Mouse (Mus musculus) liver, postnatal 0 days (tissue): ENCODE data around the gene Cyth4. TPM values are rescaled to one million over a fixed set of nuclear protein-coding genes. Genes with fewer than 3 reads are reported as not detected.

Experiments used
- ATAC-seq: fragments of 200-750 bp; cut with Nextera tagmentation; 2 replicates; pipeline ENCODE4 v1.8.0; 2017; ENCODE audit warnings: mild to moderate bottlenecking, moderate library complexity
- DNase-seq: peaks from one replicate; pipeline ENCODE4 v3.0.0-alpha.2; 2016
- H3K27ac ChIP-seq: fragments of 300-500 bp; sonication (generic); 2 replicates; pipeline ENCODE4 v1.5.1; 2014; ENCODE audit warnings: antibody characterized with exemption, moderate library complexity, mild to moderate bottlenecking, low read depth
- H3K27me3 ChIP-seq: fragments of 300-500 bp; sonication (generic); 2 replicates; pipeline ENCODE4 v1.6.1; 2014; ENCODE audit warnings: low read length, control low read depth, mixed read lengths; ENCODE audit not compliant: insufficient read depth
- H3K36me3 ChIP-seq: fragments of 300-500 bp; sonication (generic); replicated peaks from 2 replicates; pipeline ENCODE4 v1.6.1; 2014; ENCODE audit warnings: mild to moderate bottlenecking, control low read depth, low read length, moderate library complexity, mixed read lengths; ENCODE audit not compliant: insufficient read depth
- H3K4me1 ChIP-seq: fragments of 300-500 bp; sonication (generic); 2 replicates; pipeline ENCODE4 v1.6.1; 2014; ENCODE audit warnings: antibody characterized with exemption, mild to moderate bottlenecking, control low read depth; ENCODE audit not compliant: insufficient read depth
- H3K4me2 ChIP-seq: fragments of 300-500 bp; sonication (generic); 2 replicates; pipeline ENCODE4 v1.6.1; 2014; ENCODE audit warnings: low read depth, mild to moderate bottlenecking, low read length, moderate library complexity, mixed read lengths
- H3K4me3 ChIP-seq: fragments of 300-500 bp; sonication (generic); 2 replicates; pipeline ENCODE4 v1.5.1; 2014; ENCODE audit warnings: low read depth, low read length
- H3K9ac ChIP-seq: fragments of 300-500 bp; sonication (generic); replicated peaks from 2 replicates; pipeline ENCODE4 v1.6.1; 2014; ENCODE audit warnings: mild to moderate bottlenecking, moderate library complexity
- H3K9me3 ChIP-seq: fragments of 300-500 bp; sonication (generic); 2 replicates; pipeline ENCODE4 v1.6.1; 2016; ENCODE audit warnings: mild to moderate bottlenecking, control low read depth, low read length, mixed read lengths
- CTCF ChIP-seq: sonication (generic); IDR thresholded peaks from 2 replicates; pipeline ENCODE4 v1.5.1; 2016; ENCODE audit warnings: antibody characterized with exemption, low read depth
- EP300 ChIP-seq: IDR thresholded peaks from 2 replicates; pipeline ENCODE4 v1.6.1; 2016; ENCODE audit warnings: antibody characterized with exemption, low read depth, mild to moderate bottlenecking
- WGBS: fragments of 180-500 bp; shearing (Covaris S2); extraction: QIAGEN DNeasy Blood & Tissue Kit; methylation state at CpG from one replicate; pipeline ENCODE4 v1.1.7; 2014; ENCODE audit not compliant: insufficient replicate concordance; 5-methylcytosine and 5-hydroxymethylcytosine counted together
- polyA plus RNA-seq: library from polyadenylated mRNA; unstranded; fragments of >200 nt; fragmentation: Nextera tagmentation; extraction: Ambion mirVana; gene quantifications from 2 replicates; pipeline ENCODE4 v1.2.1, GENCODE M21; 2015

The Cyth4 gene
- polyA plus RNA-seq, 1 experiment from 2014 or later, result 13.3 TPM

- Histone ChIP-seq H3K4me2 (no peak overlapping the region), H3K4me1 (no peaks in the 10 kb centered on the region), H3K27me3 (no peaks in the 10 kb centered on the region), H3K9me3 (no peaks in the 10 kb centered on the region), H3K36me3 (no peaks in the 10 kb centered on the region), H3K9ac (no peak overlapping the region), H3K4me3 (no peak overlapping the region), H3K27ac (no peak overlapping the region)
- no peak for TF ChIP-seq EP300
- TF ChIP-seq CTCF, result no peak
- no peak for DNase-seq
- 81% methylated on average over 2 of the region's 2 CpGs for WGBS
- ATAC-seq, result no peak
Observed at GRCm38 (mm10) chr15:78616973-78617372, 20.1 kb downstream of the Cyth4 start.

GRCm38 (mm10) chr15:78623426-78623825 is 26.6 kb downstream of the Cyth4 start:
- 0 out of 2 replicates have a peak, but pooled peaks cover 3% of the 10 kb centered on the region for H3K4me1 ChIP-seq
- no peak overlapping the region for H3K4me2 ChIP-seq
- ATAC-seq (no peak), DNase-seq (peak; percentile 77)
- no peaks in the 10 kb centered on the region for H3K9me3 ChIP-seq
- 15% methylated on average over 5 of the region's 5 CpGs for WGBS
- H3K9ac ChIP-seq, result no peak overlapping the region
- H3K36me3 ChIP-seq, result no peaks in the 10 kb centered on the region
- H3K27me3 ChIP-seq, result no peaks in the 10 kb centered on the region
- H3K27ac ChIP-seq, result no peak overlapping the region
- TF ChIP-seq CTCF (peak; percentile 94), EP300 (no peak)
- H3K4me3 ChIP-seq, result no peak overlapping the region

GRCm38 (mm10) chr15:78624431-78624950 is 27.6 kb downstream of the Cyth4 start:
- H3K27me3 ChIP-seq, result no peaks in the 10 kb centered on the region
- no peak for ATAC-seq
- no peaks in the 10 kb centered on the region for H3K9me3 ChIP-seq
- WGBS, result 57% methylated on average over 13 of the region's 13 CpGs
- no peak overlapping the region for H3K4me2 ChIP-seq
- no peak overlapping the region for H3K9ac ChIP-seq
- DNase-seq, result no peak
- TF ChIP-seq EP300 (no peak), CTCF (no peak)
- H3K4me1 ChIP-seq, result 0 out of 2 replicates have a peak, but pooled peaks cover 3% of the 10 kb centered on the region
- H3K27ac ChIP-seq, result no peak overlapping the region
- no peak overlapping the region for H3K4me3 ChIP-seq
- no peaks in the 10 kb centered on the region for H3K36me3 ChIP-seq

GRCm38 (mm10) chr15:78624961-78625360 is 28.1 kb downstream of the Cyth4 start:
- no peaks in the 10 kb centered on the region for H3K36me3 ChIP-seq
- no peaks in the 10 kb centered on the region for H3K27me3 ChIP-seq
- H3K27ac ChIP-seq, result no peak overlapping the region
- ATAC-seq (no peak), DNase-seq (no peak)
- H3K4me2 ChIP-seq, result no peak overlapping the region
- TF ChIP-seq EP300, result no peak
- no peak for TF ChIP-seq CTCF
- WGBS, result 76% methylated on average over 3 of the region's 3 CpGs
- H3K4me1 ChIP-seq, result 0 out of 2 replicates have a peak, but pooled peaks cover 3% of the 10 kb centered on the region
- no peaks in the 10 kb centered on the region for H3K9me3 ChIP-seq
- H3K4me3 ChIP-seq, result no peak overlapping the region
- no peak overlapping the region for H3K9ac ChIP-seq

GRCm38 (mm10) chr15:78626285-78626684 is 29.4 kb downstream of the Cyth4 start:
- no peaks in the 10 kb centered on the region for H3K9me3 ChIP-seq
- H3K9ac ChIP-seq, result no peak overlapping the region
- TF ChIP-seq EP300, result no peak
- no peaks in the 10 kb centered on the region for H3K27me3 ChIP-seq
- no peak for ATAC-seq
- no peaks in the 10 kb centered on the region for H3K36me3 ChIP-seq
- WGBS, result 71% methylated on average over 13 of the region's 13 CpGs
- no peak overlapping the region for H3K4me2 ChIP-seq
- no peak for DNase-seq
- H3K4me1 ChIP-seq, result 0 out of 2 replicates have a peak, but pooled peaks cover 3% of the 10 kb centered on the region
- no peak overlapping the region for H3K27ac ChIP-seq
- no peak overlapping the region for H3K4me3 ChIP-seq

GRCm38 (mm10) chr15:78632387-78632786 is 35.5 kb downstream of the Cyth4 start:
- no peaks in the 10 kb centered on the region for H3K36me3 ChIP-seq
- no peaks in the 10 kb centered on the region for H3K27me3 ChIP-seq
- no peak overlapping the region for H3K9ac ChIP-seq
- TF ChIP-seq CTCF (no peak), EP300 (no peak)
- no peaks in the 10 kb centered on the region for H3K4me1 ChIP-seq
- H3K9me3 ChIP-seq, result no peaks in the 10 kb centered on the region
- DNase-seq, result no peak
- H3K27ac ChIP-seq, result no peak overlapping the region
- H3K4me2 ChIP-seq, result no peak overlapping the region
- H3K4me3 ChIP-seq, result no peak overlapping the region
- WGBS, result 58% methylated on average over 2 of the region's 2 CpGs
- no peak for ATAC-seq

- Histone ChIP-seq H3K27ac (no peak overlapping the region), H3K4me2 (no peak overlapping the region), H3K4me1 (no peaks in the 10 kb centered on the region), H3K9me3 (no peaks in the 10 kb centered on the region), H3K36me3 (no peaks in the 10 kb centered on the region), H3K9ac (no peak overlapping the region), H3K4me3 (no peak overlapping the region), H3K27me3 (no peaks in the 10 kb centered on the region; the same call in 1 of the 2 replicates)
- no peak for ATAC-seq
- WGBS, result 68% methylated on average over 5 of the region's 5 CpGs
- no peak for TF ChIP-seq EP300
- no peak for TF ChIP-seq CTCF
- DNase-seq, result no peak
Observed at GRCm38 (mm10) chr15:78633413-78633812, 36.6 kb downstream of the Cyth4 start.
